Mouse (Mus musculus): ENCODE measurements around the gene Tsc22d3.

GRCm38 (mm10) chrX:140530632-140531031 lies 69.8 kb downstream of the Tsc22d3 start:
- TF ChIP-seq TAL1 (IDR thresholded peaks at IDR 0.05; ENCODE audit: low read length) (no peak), GATA1 (IDR thresholded peaks at IDR 0.05; ENCODE audit: low read length) (no peak)
